Mouse (Mus musculus) midbrain, embryonic 16.5 days (tissue): ENCODE results near the gene Adgrl3. TPM values are rescaled to one million over a fixed set of nuclear protein-coding genes. Genes with fewer than 3 reads are reported as not detected.

Experiments
- ATAC-seq: fragments of 200-750 bp; cut with Nextera tagmentation; 2 replicates; pipeline ENCODE4 v1.8.0; 2017; ENCODE audit warnings: moderate TSS enrichment
- H3K27ac ChIP-seq: fragments of 300-500 bp; sonication (generic); 2 replicates; pipeline ENCODE4 v1.5.1; 2014; ENCODE audit warnings: mild to moderate bottlenecking, low read length, mixed read lengths
- H3K27me3 ChIP-seq: fragments of 300-500 bp; sonication (generic); 2 replicates; pipeline ENCODE4 v1.6.1; 2014; ENCODE audit warnings: low read depth, low read length, mixed read lengths; ENCODE audit not compliant: control insufficient read depth, insufficient read depth
- H3K36me3 ChIP-seq: fragments of 300-500 bp; sonication (generic); 2 replicates; pipeline ENCODE4 v1.6.1; 2014; ENCODE audit warnings: mild to moderate bottlenecking, low read length, moderate library complexity, mixed read lengths; ENCODE audit not compliant: control insufficient read depth, insufficient read depth
- H3K4me1 ChIP-seq: fragments of 300-500 bp; sonication (generic); 2 replicates; pipeline ENCODE4 v1.6.1; 2014; ENCODE audit warnings: mild to moderate bottlenecking, low read length, mixed read lengths; ENCODE audit not compliant: control insufficient read depth, insufficient read depth
- H3K4me2 ChIP-seq: fragments of 300-500 bp; sonication (generic); 2 replicates; pipeline ENCODE4 v1.6.1; 2014; ENCODE audit warnings: mild to moderate bottlenecking, low read length, mixed read lengths
- H3K4me3 ChIP-seq: fragments of 300-500 bp; sonication (generic); 2 replicates; pipeline ENCODE4 v1.5.1; 2014; ENCODE audit warnings: low read depth, mild to moderate bottlenecking, low read length, moderate library complexity, mixed read lengths
- H3K9ac ChIP-seq: fragments of 300-500 bp; sonication (generic); 2 replicates; pipeline ENCODE4 v1.6.1; 2014; ENCODE audit warnings: low read depth, low read length, mixed read lengths
- H3K9me3 ChIP-seq: fragments of 300-500 bp; sonication (generic); replicated peaks from 2 replicates; pipeline ENCODE4 v1.6.1; 2014; ENCODE audit warnings: mild to moderate bottlenecking, low read length, mixed read lengths; ENCODE audit not compliant: control insufficient read depth, poor library complexity, severe bottlenecking
- WGBS: fragments of 180-500 bp; shearing (Covaris S2); extraction: QIAGEN DNeasy Blood & Tissue Kit; methylation state at CpG from one replicate; pipeline ENCODE4 v1.1.7; 2014; 5-methylcytosine and 5-hydroxymethylcytosine counted together
- polyA plus RNA-seq: library from polyadenylated mRNA; unstranded; fragments of >200 nt; fragmentation: Nextera tagmentation; extraction: Ambion mirVana; gene quantifications from 2 replicates; pipeline ENCODE4 v1.2.1, GENCODE M21; 2015

The Adgrl3 gene
- polyA plus RNA-seq, 1 experiment from 2014 or later, result 68.4 TPM

- Histone ChIP-seq H3K9ac (no peak overlapping the region), H3K36me3 (no peaks in the 10 kb centered on the region), H3K4me2 (no peak overlapping the region), H3K4me3 (no peak overlapping the region), H3K9me3 (no peaks in the 10 kb centered on the region), H3K27me3 (no peaks in the 10 kb centered on the region), H3K27ac (no peak overlapping the region), H3K4me1 (no peaks in the 10 kb centered on the region)
- WGBS, result 81% methylated on average over 1 of the region's 1 CpGs
- no peak for ATAC-seq
These were observed 544.4 kb downstream of the Adgrl3 start for GRCm38 (mm10) chr5:81564294-81564693.

DNA sequence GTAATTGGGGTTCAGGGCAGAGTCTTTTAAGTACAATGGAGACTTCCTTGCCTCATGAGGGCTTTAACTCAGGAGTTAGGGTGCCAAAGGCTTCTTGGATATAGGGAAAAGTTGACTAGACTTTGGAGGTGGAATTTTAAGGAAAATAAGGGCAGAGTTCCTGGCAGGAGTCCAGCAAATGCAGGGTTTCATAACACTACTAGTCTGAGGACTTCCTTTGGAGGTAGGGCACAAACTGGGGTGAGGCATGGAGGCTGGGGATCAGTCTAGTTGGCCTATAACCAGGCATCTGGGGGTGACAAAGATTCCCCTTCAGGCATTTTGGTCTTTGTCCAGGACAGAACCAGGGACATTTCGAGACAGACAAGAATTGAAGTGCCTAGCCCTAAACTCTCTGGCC, 546.6 kb downstream of the Adgrl3 start:
- no peak for ATAC-seq
- H3K36me3 ChIP-seq, result no peaks in the 10 kb centered on the region
- H3K4me1 ChIP-seq, result peaks cover 2% of the 10 kb centered on the region; the same call in 1 of the 2 replicates
- H3K4me3 ChIP-seq, result no peak overlapping the region
- H3K9ac ChIP-seq, result no peak overlapping the region
- H3K4me2 ChIP-seq, result no peak overlapping the region
- no peaks in the 10 kb centered on the region for H3K27me3 ChIP-seq
- 88% methylated on average over 1 of the region's 1 CpGs for WGBS
- no peaks in the 10 kb centered on the region for H3K9me3 ChIP-seq
- no peak overlapping the region for H3K27ac ChIP-seq

GRCm38 (mm10) chr5:81568743-81569142, 548.8 kb downstream of the Adgrl3 start:
- ATAC-seq, result no peak
- no peaks in the 10 kb centered on the region for H3K36me3 ChIP-seq
- peaks cover 2% of the 10 kb centered on the region; the same call in 1 of the 2 replicates for H3K4me1 ChIP-seq
- no peaks in the 10 kb centered on the region for H3K27me3 ChIP-seq
- H3K4me2 ChIP-seq, result no peak overlapping the region
- no peak overlapping the region for H3K4me3 ChIP-seq
- WGBS, result 89% methylated on average over 1 of the region's 1 CpGs
- H3K27ac ChIP-seq, result no peak overlapping the region
- H3K9ac ChIP-seq, result no peak overlapping the region
- H3K9me3 ChIP-seq, result no peaks in the 10 kb centered on the region

DNA sequence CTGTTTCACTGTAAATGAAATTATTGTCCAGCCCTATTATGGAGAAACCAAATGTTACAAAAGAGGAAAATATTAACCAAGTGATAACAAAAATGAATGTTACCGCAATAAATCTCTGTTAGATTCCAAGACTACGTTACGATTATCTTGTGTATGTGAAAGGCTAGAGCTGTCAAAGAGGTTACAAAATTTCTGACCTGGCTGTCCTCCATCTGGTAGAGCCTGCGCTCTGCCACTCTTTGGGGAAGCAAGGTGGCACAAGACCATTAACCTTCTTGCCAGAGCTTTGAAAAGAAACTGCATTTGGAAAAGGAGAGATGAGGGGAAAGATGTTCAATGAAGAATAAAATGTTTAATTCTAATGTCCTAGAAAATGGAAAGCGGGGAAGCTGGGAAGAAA, 562.9 kb downstream of the Adgrl3 start:
- Histone ChIP-seq H3K4me1 (no peaks in the 10 kb centered on the region), H3K36me3 (no peaks in the 10 kb centered on the region), H3K27ac (no peak overlapping the region), H3K4me2 (no peak overlapping the region), H3K9me3 (no peaks in the 10 kb centered on the region), H3K27me3 (no peaks in the 10 kb centered on the region), H3K4me3 (no peak overlapping the region), H3K9ac (no peak overlapping the region)
- no peak for ATAC-seq
- WGBS, result 81% methylated on average over 5 of the region's 5 CpGs

GRCm38 (mm10) chr5:81583425-81583824, 563.5 kb downstream of the Adgrl3 start:
- no peaks in the 10 kb centered on the region for H3K4me1 ChIP-seq
- no peak overlapping the region for H3K4me2 ChIP-seq
- H3K36me3 ChIP-seq, result no peaks in the 10 kb centered on the region
- no peak for ATAC-seq
- H3K27ac ChIP-seq, result no peak overlapping the region
- WGBS, result 36% methylated on average over 3 of the region's 3 CpGs
- no peak overlapping the region for H3K9ac ChIP-seq
- no peak overlapping the region for H3K4me3 ChIP-seq
- H3K27me3 ChIP-seq, result no peaks in the 10 kb centered on the region
- no peaks in the 10 kb centered on the region for H3K9me3 ChIP-seq

- no peaks in the 10 kb centered on the region for H3K4me1 ChIP-seq
- ATAC-seq, result no peak
- no peak overlapping the region for H3K4me2 ChIP-seq
- no peak overlapping the region for H3K27ac ChIP-seq
- no peak overlapping the region for H3K9ac ChIP-seq
- H3K9me3 ChIP-seq, result no peaks in the 10 kb centered on the region
- no peaks in the 10 kb centered on the region for H3K27me3 ChIP-seq
- H3K4me3 ChIP-seq, result no peak overlapping the region
- H3K36me3 ChIP-seq, result no peaks in the 10 kb centered on the region
- 83% methylated on average over 3 of the region's 3 CpGs for WGBS
These were observed 565.0 kb downstream of the Adgrl3 start for GRCm38 (mm10) chr5:81584945-81585344.

DNA sequence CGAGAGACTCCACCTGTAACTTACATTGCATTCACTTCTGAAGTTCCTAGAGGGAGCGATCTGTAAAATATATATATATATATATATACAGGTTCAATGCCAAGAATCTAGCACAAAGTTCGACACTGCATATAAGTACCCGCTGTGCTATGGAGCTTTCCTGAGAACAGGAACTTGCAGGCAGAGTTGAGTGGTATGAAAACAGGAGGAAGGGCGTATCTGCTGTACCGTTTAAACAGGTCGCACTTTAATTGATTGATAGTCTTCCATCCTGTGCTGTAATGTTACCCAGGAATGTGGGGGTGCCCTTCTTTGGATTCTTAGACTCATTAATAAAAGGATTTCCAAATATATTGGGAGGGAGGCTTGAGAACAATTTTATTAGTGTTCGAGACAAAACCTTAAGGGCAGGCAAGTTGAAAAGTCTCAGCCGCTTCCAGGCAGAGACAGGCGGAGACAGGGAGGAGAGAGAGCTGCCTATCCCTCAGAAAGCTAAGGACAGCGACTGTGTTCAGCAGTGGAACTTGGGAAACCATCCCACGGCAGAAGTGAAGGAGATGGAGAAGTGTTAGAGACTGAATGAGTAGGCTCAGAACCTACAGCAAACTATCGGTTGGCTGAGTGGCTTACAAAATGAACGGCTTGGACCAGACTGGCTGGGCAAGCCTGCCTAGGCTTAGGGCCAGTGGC, 570.2 kb downstream of the Adgrl3 start:
- ATAC-seq, result no peak
- H3K4me1 ChIP-seq, result no peaks in the 10 kb centered on the region
- no peaks in the 10 kb centered on the region for H3K9me3 ChIP-seq
- H3K27ac ChIP-seq, result no peak overlapping the region
- no peaks in the 10 kb centered on the region for H3K36me3 ChIP-seq
- no peak overlapping the region for H3K9ac ChIP-seq
- H3K4me3 ChIP-seq, result no peak overlapping the region
- 89% methylated on average over 14 of the region's 14 CpGs for WGBS
- H3K27me3 ChIP-seq, result no peaks in the 10 kb centered on the region
- H3K4me2 ChIP-seq, result no peak overlapping the region

GRCm38 (mm10) chr5:81591481-81591880, 571.5 kb downstream of the Adgrl3 start:
- H3K4me2 ChIP-seq, result no peak overlapping the region

GRCm38 (mm10) chr5:81593396-81593995, 573.6 kb downstream of the Adgrl3 start:
- no peaks in the 10 kb centered on the region for H3K4me1 ChIP-seq
- no peaks in the 10 kb centered on the region for H3K27me3 ChIP-seq
- H3K9ac ChIP-seq, result no peak overlapping the region
- no peak overlapping the region for H3K4me3 ChIP-seq
- 84% methylated on average over 1 of the region's 1 CpGs for WGBS
- no peaks in the 10 kb centered on the region for H3K9me3 ChIP-seq
- no peaks in the 10 kb centered on the region for H3K36me3 ChIP-seq
- H3K27ac ChIP-seq, result no peak overlapping the region
- no peak overlapping the region for H3K4me2 ChIP-seq
- no peak for ATAC-seq

More at GRCm38 (mm10) chr5:81591481-81591880, 571.5 kb downstream of the Adgrl3 start:
- Histone ChIP-seq H3K27me3 (no peaks in the 10 kb centered on the region), H3K36me3 (no peaks in the 10 kb centered on the region), H3K4me1 (no peaks in the 10 kb centered on the region), H3K9ac (no peak overlapping the region), H3K4me3 (no peak overlapping the region), H3K27ac (no peak overlapping the region), H3K9me3 (no peaks in the 10 kb centered on the region)
- ATAC-seq, result no peak
- 23% methylated on average over 3 of the region's 3 CpGs for WGBS
